Mouse (Mus musculus): Measurements from ENCODE around the gene C8b. TPM values are rescaled to one million over a fixed set of nuclear protein-coding genes. Genes with fewer than 3 reads are reported as not detected.

The C8b gene
- polyA plus RNA-seq (2012; fragmentation: generic; extraction: Trizol) = not detected
- long read RNA-seq, experiment 1 = 0 reads
- long read RNA-seq, experiment 2 = 0 reads

GRCm38 (mm10) chr4:104766065-104766464 is at the start of gene C8b:
Gene C8b (plus strand): TSS chr4:104766317.
- no peaks in the 10 kb centered on the region for H3K36me3 ChIP-seq (ENCODE audit: control insufficient read depth, insufficient read depth)
- no peaks in the 10 kb centered on the region for H3K27me3 ChIP-seq (ENCODE audit: control insufficient read depth, insufficient read depth, insufficient read length)
- H3K79me3 ChIP-seq (ENCODE audit: low read depth) = no peaks in the 10 kb centered on the region
- H3K4me3 ChIP-seq (ENCODE audit: insufficient read depth, poor library complexity, severe bottlenecking) = no peak within 1 kb of the TSS
- H3K79me2 ChIP-seq (ENCODE audit: control insufficient read depth, insufficient read depth) = no peaks in the 10 kb centered on the region
- no peak for TF ChIP-seq MYOG (IDR thresholded peaks at IDR 0.05; ENCODE audit: control insufficient read depth, extremely low read depth, insufficient read length)
- TF ChIP-seq MAX (IDR thresholded peaks at IDR 0.05) = no peak
- no peak for TF ChIP-seq USF1 (IDR thresholded peaks at IDR 0.05; ENCODE audit: low read depth)
- TF ChIP-seq FOSL1 (IDR thresholded peaks at IDR 0.05; ENCODE audit: insufficient read depth, low read length, poor library complexity, severe bottlenecking) = no peak
- TF ChIP-seq CEBPB (IDR thresholded peaks at IDR 0.05; ENCODE audit: low read depth) = no peak
- H3ac ChIP-seq (ENCODE audit: control insufficient read depth, insufficient read length, low read depth) = no peak within 1 kb of the TSS

GRCm38 (mm10) chr4:104716506-104716905 is 49.6 kb upstream of the C8b start:
- H3K36me3 ChIP-seq (ENCODE audit: control insufficient read depth, insufficient read depth) = no peaks in the 10 kb centered on the region
- H3K79me3 ChIP-seq (ENCODE audit: low read depth) = no peaks in the 10 kb centered on the region
- no peak overlapping the region for H3K4me3 ChIP-seq (ENCODE audit: insufficient read depth, poor library complexity, severe bottlenecking)
- H3K27me3 ChIP-seq (ENCODE audit: control insufficient read depth, insufficient read depth, insufficient read length) = no peaks in the 10 kb centered on the region
- H3ac ChIP-seq (ENCODE audit: control insufficient read depth, insufficient read length, low read depth) = no peak overlapping the region
- H3K79me2 ChIP-seq (ENCODE audit: control insufficient read depth, insufficient read depth) = no peaks in the 10 kb centered on the region
- no peak for TF ChIP-seq MYOG (IDR thresholded peaks at IDR 0.05; ENCODE audit: control insufficient read depth, extremely low read depth, insufficient read length)
- no peak for TF ChIP-seq CTCF (IDR thresholded peaks at IDR 0.05; ENCODE audit: control insufficient read depth, insufficient read depth, insufficient read length)
- TF ChIP-seq CEBPB (IDR thresholded peaks at IDR 0.05; ENCODE audit: low read depth) = no peak
- no peak for TF ChIP-seq FOSL1 (IDR thresholded peaks at IDR 0.05; ENCODE audit: insufficient read depth, low read length, poor library complexity, severe bottlenecking)
- no peak for TF ChIP-seq MYOD1 (IDR thresholded peaks at IDR 0.05; ENCODE audit: control insufficient read depth, insufficient read length, low read depth)
- TF ChIP-seq USF1 (IDR thresholded peaks at IDR 0.05; ENCODE audit: low read depth) = no peak
- TF ChIP-seq MAX (IDR thresholded peaks at IDR 0.05) = no peak

- no peaks in the 10 kb centered on the region for H3K27me3 ChIP-seq (ENCODE audit: control insufficient read depth, insufficient read depth, insufficient read length)
- TF ChIP-seq CEBPB (IDR thresholded peaks at IDR 0.05; ENCODE audit: low read depth) (no peak), CTCF (IDR thresholded peaks at IDR 0.05; ENCODE audit: control insufficient read depth, insufficient read depth, insufficient read length) (no peak), MYOG (IDR thresholded peaks at IDR 0.05; ENCODE audit: control insufficient read depth, extremely low read depth, insufficient read length) (no peak), MAX (IDR thresholded peaks at IDR 0.05) (no peak), MYOD1 (IDR thresholded peaks at IDR 0.05; ENCODE audit: control insufficient read depth, insufficient read length, low read depth) (no peak), USF1 (IDR thresholded peaks at IDR 0.05; ENCODE audit: low read depth) (no peak), FOSL1 (IDR thresholded peaks at IDR 0.05; ENCODE audit: insufficient read depth, low read length, poor library complexity, severe bottlenecking) (no peak)
- H3K36me3 ChIP-seq (ENCODE audit: control insufficient read depth, insufficient read depth) = no peaks in the 10 kb centered on the region
- no peak overlapping the region for H3K4me3 ChIP-seq (ENCODE audit: insufficient read depth, poor library complexity, severe bottlenecking)
- H3K79me2 ChIP-seq (ENCODE audit: control insufficient read depth, insufficient read depth) = no peaks in the 10 kb centered on the region
- no peak overlapping the region for H3ac ChIP-seq (ENCODE audit: control insufficient read depth, insufficient read length, low read depth)
- no peaks in the 10 kb centered on the region for H3K79me3 ChIP-seq (ENCODE audit: low read depth)
Observed at GRCm38 (mm10) chr4:104718973-104719795, 46.9 kb upstream of the C8b start.

GRCm38 (mm10) chr4:104723527-104724045 is 42.5 kb upstream of the C8b start:
- Histone ChIP-seq H3K4me3 (ENCODE audit: insufficient read depth, poor library complexity, severe bottlenecking) (no peak overlapping the region), H3K36me3 (ENCODE audit: control insufficient read depth, insufficient read depth) (no peaks in the 10 kb centered on the region)

GRCm38 (mm10) chr4:104724258-104724657 is 41.9 kb upstream of the C8b start:
- H3K27me3 ChIP-seq (ENCODE audit: control insufficient read depth, insufficient read depth, insufficient read length) = no peaks in the 10 kb centered on the region
- no peaks in the 10 kb centered on the region for H3K79me3 ChIP-seq (ENCODE audit: low read depth)
- no peaks in the 10 kb centered on the region for H3K79me2 ChIP-seq (ENCODE audit: control insufficient read depth, insufficient read depth)
- H3K36me3 ChIP-seq (ENCODE audit: control insufficient read depth, insufficient read depth) = no peaks in the 10 kb centered on the region
- no peak overlapping the region for H3ac ChIP-seq (ENCODE audit: control insufficient read depth, insufficient read length, low read depth)
- no peak overlapping the region for H3K4me3 ChIP-seq (ENCODE audit: insufficient read depth, poor library complexity, severe bottlenecking)
- no peak for TF ChIP-seq USF1 (IDR thresholded peaks at IDR 0.05; ENCODE audit: low read depth)
- no peak for TF ChIP-seq MYOD1 (IDR thresholded peaks at IDR 0.05; ENCODE audit: control insufficient read depth, insufficient read length, low read depth)
- TF ChIP-seq MAX (IDR thresholded peaks at IDR 0.05) = no peak
- no peak for TF ChIP-seq CEBPB (IDR thresholded peaks at IDR 0.05; ENCODE audit: low read depth)
- TF ChIP-seq FOSL1 (IDR thresholded peaks at IDR 0.05; ENCODE audit: insufficient read depth, low read length, poor library complexity, severe bottlenecking) = no peak
- no peak for TF ChIP-seq MYOG (IDR thresholded peaks at IDR 0.05; ENCODE audit: control insufficient read depth, extremely low read depth, insufficient read length)
- TF ChIP-seq CTCF (IDR thresholded peaks at IDR 0.05; ENCODE audit: control insufficient read depth, insufficient read depth, insufficient read length) = no peak

More at GRCm38 (mm10) chr4:104723527-104724045, 42.5 kb upstream of the C8b start:
- Histone ChIP-seq H3K79me3 (ENCODE audit: low read depth) (no peaks in the 10 kb centered on the region), H3ac (ENCODE audit: control insufficient read depth, insufficient read length, low read depth) (no peak overlapping the region), H3K27me3 (ENCODE audit: control insufficient read depth, insufficient read depth, insufficient read length) (no peaks in the 10 kb centered on the region), H3K79me2 (ENCODE audit: control insufficient read depth, insufficient read depth) (no peaks in the 10 kb centered on the region)
- TF ChIP-seq USF1 (IDR thresholded peaks at IDR 0.05; ENCODE audit: low read depth) (no peak), MYOG (IDR thresholded peaks at IDR 0.05; ENCODE audit: control insufficient read depth, extremely low read depth, insufficient read length) (no peak), MAX (IDR thresholded peaks at IDR 0.05) (no peak), MYOD1 (IDR thresholded peaks at IDR 0.05; ENCODE audit: control insufficient read depth, insufficient read length, low read depth) (no peak), FOSL1 (IDR thresholded peaks at IDR 0.05; ENCODE audit: insufficient read depth, low read length, poor library complexity, severe bottlenecking) (no peak), CTCF (IDR thresholded peaks at IDR 0.05; ENCODE audit: control insufficient read depth, insufficient read depth, insufficient read length) (no peak), CEBPB (IDR thresholded peaks at IDR 0.05; ENCODE audit: low read depth) (no peak)

Measured in C2C12 (cell line).